Mouse (Mus musculus) kidney, embryonic 15.5 days (tissue): ENCODE data around the gene Ppargc1a. TPM values are rescaled to one million over a fixed set of nuclear protein-coding genes. Genes with fewer than 3 reads are reported as not detected.

Experiments used
- ATAC-seq: fragments of 200-750 bp; cut with Nextera tagmentation; replicated peaks from 2 replicates; pipeline ENCODE4 v1.8.0; 2017; ENCODE audit warnings: moderate TSS enrichment; ENCODE audit not compliant: low FRiP score
- H3K27ac ChIP-seq: fragments of 300-500 bp; sonication (generic); 2 replicates; pipeline ENCODE4 v1.5.1; 2015; ENCODE audit warnings: mild to moderate bottlenecking, inconsistent platforms
- H3K27me3 ChIP-seq: fragments of 300-500 bp; sonication (generic); 2 replicates; pipeline ENCODE4 v1.6.1; 2015; ENCODE audit warnings: inconsistent platforms
- H3K36me3 ChIP-seq: fragments of 300-500 bp; sonication (generic); 2 replicates; pipeline ENCODE4 v1.6.1; 2015; ENCODE audit warnings: inconsistent platforms
- H3K4me1 ChIP-seq: fragments of 300-500 bp; sonication (generic); 2 replicates; pipeline ENCODE4 v1.6.1; 2015; ENCODE audit warnings: inconsistent platforms
- H3K4me2 ChIP-seq: fragments of 300-500 bp; sonication (generic); 2 replicates; pipeline ENCODE4 v1.6.1; 2015; ENCODE audit warnings: moderate library complexity, mild to moderate bottlenecking, inconsistent platforms
- H3K4me3 ChIP-seq: fragments of 300-500 bp; sonication (generic); replicated peaks from 2 replicates; pipeline ENCODE4 v1.5.1; 2015; ENCODE audit warnings: mild to moderate bottlenecking, inconsistent platforms
- H3K9ac ChIP-seq: fragments of 300-500 bp; sonication (generic); 2 replicates; pipeline ENCODE4 v1.6.1; 2015; ENCODE audit warnings: mild to moderate bottlenecking, inconsistent platforms
- H3K9me3 ChIP-seq: fragments of 300-500 bp; sonication (generic); replicated peaks from 2 replicates; pipeline ENCODE4 v1.6.1; 2016; ENCODE audit warnings: inconsistent platforms
- WGBS: fragments of 180-500 bp; shearing (Covaris S2); methylation state at CpG from one replicate; pipeline ENCODE4 v1.1.7; 2015; ENCODE audit warnings: mixed read lengths; 5-methylcytosine and 5-hydroxymethylcytosine counted together
- polyA plus RNA-seq: library from polyadenylated mRNA; unstranded; fragments of >200 nt; fragmentation: Nextera tagmentation; extraction: Ambion mirVana; gene quantifications from 2 replicates; pipeline ENCODE4 v1.2.1, GENCODE M21; 2015

Ppargc1a gene
- polyA plus RNA-seq, 1 experiment from 2014 or later = 18.7 TPM

- no peak overlapping the region for H3K4me2 ChIP-seq
- peaks cover 7% of the 10 kb centered on the region; the same call in 1 of the 2 replicates for H3K4me1 ChIP-seq
- H3K9me3 ChIP-seq = no peaks in the 10 kb centered on the region
- 38% methylated on average over 4 of the region's 4 CpGs for WGBS
- no peak overlapping the region for H3K27ac ChIP-seq
- no peak overlapping the region for H3K4me3 ChIP-seq
- H3K27me3 ChIP-seq = no peaks in the 10 kb centered on the region
- ATAC-seq = no peak
- no peak overlapping the region for H3K9ac ChIP-seq
- no peaks in the 10 kb centered on the region for H3K36me3 ChIP-seq
Measured at GRCm38 (mm10) chr5:51583030-51583429, 15.5 kb upstream of the Ppargc1a start.

- H3K9me3 ChIP-seq = no peaks in the 10 kb centered on the region
- peaks cover 7% of the 10 kb centered on the region; the same call in 1 of the 2 replicates for H3K4me1 ChIP-seq
- H3K9ac ChIP-seq = no peak overlapping the region
- no peaks in the 10 kb centered on the region for H3K36me3 ChIP-seq
- H3K27me3 ChIP-seq = no peaks in the 10 kb centered on the region
- H3K27ac ChIP-seq = no peak overlapping the region
- no peak overlapping the region for H3K4me2 ChIP-seq
- no peak overlapping the region for H3K4me3 ChIP-seq
- WGBS = 84% methylated on average over 5 of the region's 5 CpGs
- ATAC-seq = no peak
Measured at GRCm38 (mm10) chr5:51582618-51583017, 15.1 kb upstream of the Ppargc1a start.

GRCm38 (mm10) chr5:51577594-51577993, 10.1 kb upstream of the Ppargc1a start:
- no peaks in the 10 kb centered on the region for H3K4me1 ChIP-seq
- WGBS = 93% methylated on average over 1 of the region's 1 CpGs
- no peak overlapping the region for H3K4me2 ChIP-seq
- H3K9me3 ChIP-seq = no peaks in the 10 kb centered on the region
- no peak overlapping the region for H3K9ac ChIP-seq
- no peaks in the 10 kb centered on the region for H3K36me3 ChIP-seq
- no peak overlapping the region for H3K27ac ChIP-seq
- H3K27me3 ChIP-seq = no peaks in the 10 kb centered on the region
- no peak for ATAC-seq
- H3K4me3 ChIP-seq = no peak overlapping the region

GRCm38 (mm10) chr5:51573770-51574169, 6.2 kb upstream of the Ppargc1a start:
- no peaks in the 10 kb centered on the region for H3K36me3 ChIP-seq
- no peaks in the 10 kb centered on the region for H3K27me3 ChIP-seq
- 0 out of 2 replicates have a peak, but pooled peaks cover 3% of the 10 kb centered on the region for H3K4me1 ChIP-seq
- ATAC-seq = no peak
- H3K4me2 ChIP-seq = no peak overlapping the region
- no peak overlapping the region for H3K9ac ChIP-seq
- WGBS = 74% methylated on average over 2 of the region's 2 CpGs
- no peak overlapping the region for H3K27ac ChIP-seq
- no peak overlapping the region for H3K4me3 ChIP-seq
- no peaks in the 10 kb centered on the region for H3K9me3 ChIP-seq

GRCm38 (mm10) chr5:51568198-51568690, 718 bp upstream of the Ppargc1a start:
- Histone ChIP-seq H3K27me3 (no peaks in the 10 kb centered on the region), H3K4me3 (no peak overlapping the region), H3K9ac (no peak overlapping the region), H3K36me3 (no peaks in the 10 kb centered on the region), H3K4me1 (peaks cover 12% of the 10 kb centered on the region), H3K9me3 (no peaks in the 10 kb centered on the region), H3K4me2 (no peak overlapping the region), H3K27ac (0 out of 2 replicates have a peak overlapping the region, but pooled peaks have one; percentile 52)
- ATAC-seq = peak; percentile 40; the same call in 1 of the 2 replicates
- WGBS = 30% methylated on average over 8 of the region's 8 CpGs

GRCm38 (mm10) chr5:51565672-51566071, 1.9 kb downstream of the Ppargc1a start:
- Histone ChIP-seq H3K4me1 (peaks cover 9% of the 10 kb centered on the region), H3K4me3 (no peak overlapping the region), H3K9ac (no peak overlapping the region), H3K27me3 (no peaks in the 10 kb centered on the region), H3K36me3 (no peaks in the 10 kb centered on the region), H3K27ac (no peak overlapping the region), H3K9me3 (no peaks in the 10 kb centered on the region), H3K4me2 (no peak overlapping the region)
- no peak for ATAC-seq
- 68% methylated on average over 2 of the region's 2 CpGs for WGBS

- no peak overlapping the region for H3K4me2 ChIP-seq
- no peaks in the 10 kb centered on the region for H3K27me3 ChIP-seq
- no peak overlapping the region for H3K27ac ChIP-seq
- no peaks in the 10 kb centered on the region for H3K9me3 ChIP-seq
- no peak overlapping the region for H3K9ac ChIP-seq
- H3K4me1 ChIP-seq = peaks cover 9% of the 10 kb centered on the region
- no peak overlapping the region for H3K4me3 ChIP-seq
- H3K36me3 ChIP-seq = no peaks in the 10 kb centered on the region
- no peak for ATAC-seq
Measured at GRCm38 (mm10) chr5:51565038-51565437, 2.5 kb downstream of the Ppargc1a start.

GRCm38 (mm10) chr5:51563574-51563973, 4.0 kb downstream of the Ppargc1a start:
- no peaks in the 10 kb centered on the region for H3K27me3 ChIP-seq
- no peaks in the 10 kb centered on the region for H3K9me3 ChIP-seq
- no peaks in the 10 kb centered on the region for H3K36me3 ChIP-seq
- 66% methylated on average over 3 of the region's 3 CpGs for WGBS
- no peak overlapping the region for H3K27ac ChIP-seq
- no peak overlapping the region for H3K9ac ChIP-seq
- H3K4me2 ChIP-seq = no peak overlapping the region
- no peak overlapping the region for H3K4me3 ChIP-seq
- ATAC-seq = no peak
- peaks cover 9% of the 10 kb centered on the region for H3K4me1 ChIP-seq

GRCm38 (mm10) chr5:51557607-51558278, 9.8 kb downstream of the Ppargc1a start:
- no peak overlapping the region for H3K4me3 ChIP-seq
- H3K9ac ChIP-seq = no peak overlapping the region
- peak overlapping the region; percentile 28; the same call in 1 of the 2 replicates for H3K27ac ChIP-seq
- peak; percentile 49 for ATAC-seq
- 69% methylated on average over 4 of the region's 4 CpGs for WGBS
- H3K4me2 ChIP-seq = no peak overlapping the region
- H3K9me3 ChIP-seq = no peaks in the 10 kb centered on the region
- peaks cover 18% of the 10 kb centered on the region for H3K4me1 ChIP-seq
- no peaks in the 10 kb centered on the region for H3K36me3 ChIP-seq
- H3K27me3 ChIP-seq = no peaks in the 10 kb centered on the region

- H3K9ac ChIP-seq = peak overlapping the region; percentile 48
- H3K4me3 ChIP-seq = peak overlapping the region; percentile 58
- no peaks in the 10 kb centered on the region for H3K36me3 ChIP-seq
- peak overlapping the region; percentile 87 for H3K27ac ChIP-seq
- WGBS = 4% methylated on average over 5 of the region's 5 CpGs
- peaks cover 4% of the 10 kb centered on the region; the same call in 1 of the 2 replicates for H3K27me3 ChIP-seq
- peaks cover 28% of the 10 kb centered on the region for H3K4me1 ChIP-seq
- ATAC-seq = peak; percentile 93
- peak overlapping the region; percentile 59 for H3K4me2 ChIP-seq
- no peaks in the 10 kb centered on the region for H3K9me3 ChIP-seq
Measured at GRCm38 (mm10) chr5:51553671-51554070, 13.9 kb downstream of the Ppargc1a start.

GRCm38 (mm10) chr5:51553251-51553650, 14.3 kb downstream of the Ppargc1a start:
- Histone ChIP-seq H3K4me1 (peaks cover 28% of the 10 kb centered on the region), H3K4me2 (peak overlapping the region; percentile 59), H3K36me3 (no peaks in the 10 kb centered on the region), H3K9ac (peak overlapping the region; percentile 48), H3K9me3 (no peaks in the 10 kb centered on the region), H3K27me3 (peaks cover 4% of the 10 kb centered on the region; the same call in 1 of the 2 replicates), H3K4me3 (peak overlapping the region; percentile 58), H3K27ac (peak overlapping the region; percentile 87)
- ATAC-seq = peak; percentile 16
- WGBS = 3% methylated on average over 5 of the region's 5 CpGs

GRCm38 (mm10) chr5:51552483-51553091, 14.9 kb downstream of the Ppargc1a start:
- Histone ChIP-seq H3K4me1 (peaks cover 25% of the 10 kb centered on the region), H3K9me3 (no peaks in the 10 kb centered on the region), H3K36me3 (no peaks in the 10 kb centered on the region), H3K9ac (peak overlapping the region; percentile 48), H3K4me3 (peak overlapping the region; percentile 58), H3K4me2 (peak overlapping the region; percentile 59), H3K27ac (peak overlapping the region; percentile 87), H3K27me3 (peaks cover 4% of the 10 kb centered on the region; the same call in 1 of the 2 replicates)
- ATAC-seq = peak; percentile 81
- whole genome bisulfite sequencing = under 1% methylated on average over 24 of the region's 24 CpGs
